Mouse (Mus musculus): ENCODE data around the gene Kcnip2. TPM values are rescaled to one million over a fixed set of nuclear protein-coding genes. Genes with fewer than 3 reads are reported as not detected.
A peak's percentile ranks its signal among the peaks of the same experiment; 100 is the strongest.

The Kcnip2 gene
- polyA plus RNA-seq, 1 experiment from 2014 or later = 2.8 TPM

- Histone ChIP-seq H3K27ac (ENCODE audit: low read depth) (no peak overlapping the region), H3K9me3 (ENCODE audit: low read depth, low read length) (no peaks in the 10 kb centered on the region), H3K4me3 (ENCODE audit: low read depth, low read length) (no peak overlapping the region), H3K27me3 (ENCODE audit: insufficient read depth, low read length) (no peaks in the 10 kb centered on the region), H3K36me3 (ENCODE audit: insufficient read depth) (no peaks in the 10 kb centered on the region), H3K4me2 (no peak overlapping the region), H3K4me1 (ENCODE audit: insufficient read depth) (0 out of 2 replicates have a peak, but pooled peaks cover 4% of the 10 kb centered on the region), H3K9ac (no peak overlapping the region)
- ATAC-seq (ENCODE audit: insufficient read depth) (no peak), DNase-seq (no peak)
- no peak for TF ChIP-seq CTCF (IDR thresholded peaks at IDR 0.05; ENCODE audit: low read depth)
- WGBS = 73% methylated on average over 4 of the region's 4 CpGs
These were observed 27.5 kb downstream of the Kcnip2 start for GRCm38 (mm10) chr19:45788337-45788736.

DNA sequence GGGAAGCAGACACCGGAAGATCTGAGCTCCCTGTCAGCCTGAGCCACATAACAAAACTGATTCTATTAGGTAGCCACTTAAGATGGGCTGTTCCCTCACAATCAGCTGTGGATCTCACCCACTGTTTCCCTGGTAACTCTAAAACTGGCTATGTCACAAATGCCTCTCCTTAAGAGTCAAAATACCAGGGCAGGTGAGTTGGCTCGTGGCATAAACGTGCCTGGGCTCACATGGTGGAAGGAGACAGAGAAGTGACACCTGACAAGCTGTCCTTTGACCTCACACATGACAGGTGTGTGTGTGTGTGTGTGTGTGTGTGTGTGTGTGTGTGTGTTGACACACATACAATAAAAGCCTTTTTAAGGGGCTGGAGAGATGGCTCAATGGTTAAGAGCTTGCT, 28.4 kb downstream of the Kcnip2 start:
- Histone ChIP-seq H3K4me2 (no peak overlapping the region), H3K4me1 (ENCODE audit: insufficient read depth) (0 out of 2 replicates have a peak, but pooled peaks cover 4% of the 10 kb centered on the region), H3K27ac (ENCODE audit: low read depth) (no peak overlapping the region), H3K27me3 (ENCODE audit: insufficient read depth, low read length) (no peaks in the 10 kb centered on the region), H3K9ac (no peak overlapping the region), H3K9me3 (ENCODE audit: low read depth, low read length) (no peaks in the 10 kb centered on the region), H3K36me3 (ENCODE audit: insufficient read depth) (no peaks in the 10 kb centered on the region), H3K4me3 (ENCODE audit: low read depth, low read length) (no peak overlapping the region)
- ATAC-seq (ENCODE audit: insufficient read depth) = no peak
- 48% methylated on average over 3 of the region's 3 CpGs for WGBS
- no peak for TF ChIP-seq CTCF (IDR thresholded peaks at IDR 0.05; ENCODE audit: low read depth)
- DNase-seq = no peak

GRCm38 (mm10) chr19:45785470-45785869, 30.4 kb downstream of the Kcnip2 start:
- ATAC-seq (ENCODE audit: insufficient read depth) = no peak
- Histone ChIP-seq H3K36me3 (ENCODE audit: insufficient read depth) (peaks cover 6% of the 10 kb centered on the region; the same call in 1 of the 2 replicates), H3K27ac (ENCODE audit: low read depth) (no peak overlapping the region), H3K4me1 (ENCODE audit: insufficient read depth) (peaks cover 7% of the 10 kb centered on the region; the same call in 1 of the 2 replicates), H3K4me2 (no peak overlapping the region), H3K27me3 (ENCODE audit: insufficient read depth, low read length) (no peaks in the 10 kb centered on the region), H3K4me3 (ENCODE audit: low read depth, low read length) (no peak overlapping the region), H3K9ac (no peak overlapping the region), H3K9me3 (ENCODE audit: low read depth, low read length) (no peaks in the 10 kb centered on the region)
- no peak for DNase-seq
- 56% methylated on average over 3 of the region's 3 CpGs for WGBS
- TF ChIP-seq CTCF (IDR thresholded peaks at IDR 0.05; ENCODE audit: low read depth) = no peak

- H3K27ac ChIP-seq (ENCODE audit: low read depth) = peak overlapping the region; percentile 79
- TF ChIP-seq CTCF (IDR thresholded peaks at IDR 0.05; ENCODE audit: low read depth) = no peak
- H3K4me1 ChIP-seq (ENCODE audit: insufficient read depth) = peaks cover 7% of the 10 kb centered on the region; the same call in 1 of the 2 replicates
- peaks cover 21% of the 10 kb centered on the region for H3K36me3 ChIP-seq (ENCODE audit: insufficient read depth)
- peak overlapping the region; percentile 97 for H3K9ac ChIP-seq
- H3K4me3 ChIP-seq (ENCODE audit: low read depth, low read length) = peak overlapping the region; percentile 100
- no peaks in the 10 kb centered on the region for H3K9me3 ChIP-seq (ENCODE audit: low read depth, low read length)
- WGBS = 28% methylated on average over 17 of the region's 17 CpGs
- H3K27me3 ChIP-seq (ENCODE audit: insufficient read depth, low read length) = no peaks in the 10 kb centered on the region
- DNase-seq (no peak), ATAC-seq (ENCODE audit: insufficient read depth) (0 out of 2 replicates have a peak, but pooled peaks have one; percentile 0)
- H3K4me2 ChIP-seq = peak overlapping the region; percentile 74
These were observed 31.8 kb downstream of the Kcnip2 start for GRCm38 (mm10) chr19:45783933-45784576.

GRCm38 (mm10) chr19:45783181-45783932, 32.5 kb downstream of the Kcnip2 start, which contains the start of gene Mgea5:
Gene Mgea5, minus strand, starts transcription at chr19:45783837.
- ATAC-seq (ENCODE audit: insufficient read depth) (peak; percentile 97), DNase-seq (peak; percentile 99)
- H3K4me2 ChIP-seq = peak within 1 kb of the TSS; percentile 74
- peaks cover 7% of the 10 kb centered on the region; the same call in 1 of the 2 replicates for H3K4me1 ChIP-seq (ENCODE audit: insufficient read depth)
- peaks cover 28% of the 10 kb centered on the region for H3K36me3 ChIP-seq (ENCODE audit: insufficient read depth)
- H3K9ac ChIP-seq = peak within 1 kb of the TSS; percentile 97
- peak within 1 kb of the TSS; percentile 100 for H3K4me3 ChIP-seq (ENCODE audit: low read depth, low read length)
- peak within 1 kb of the TSS; percentile 97 for H3K27ac ChIP-seq (ENCODE audit: low read depth)
- no peaks in the 10 kb centered on the region for H3K9me3 ChIP-seq (ENCODE audit: low read depth, low read length)
- WGBS = under 1% methylated on average over 65 of the region's 71 CpGs
- H3K27me3 ChIP-seq (ENCODE audit: insufficient read depth, low read length) = no peaks in the 10 kb centered on the region
- TF ChIP-seq CTCF (IDR thresholded peaks at IDR 0.05; ENCODE audit: low read depth) = no peak; the same call in 1 of the 2 replicates

GRCm38 (mm10) chr19:45782315-45783001, 33.4 kb downstream of the Kcnip2 start:
- no peak for TF ChIP-seq CTCF (IDR thresholded peaks at IDR 0.05; ENCODE audit: low read depth)
- Histone ChIP-seq H3K27ac (ENCODE audit: low read depth) (peak overlapping the region; percentile 97), H3K4me2 (peak overlapping the region; percentile 70), H3K4me3 (ENCODE audit: low read depth, low read length) (peak overlapping the region; percentile 100), H3K9ac (peak overlapping the region; percentile 97), H3K4me1 (ENCODE audit: insufficient read depth) (peaks cover 7% of the 10 kb centered on the region; the same call in 1 of the 2 replicates), H3K36me3 (ENCODE audit: insufficient read depth) (peaks cover 36% of the 10 kb centered on the region), H3K27me3 (ENCODE audit: insufficient read depth, low read length) (no peaks in the 10 kb centered on the region), H3K9me3 (ENCODE audit: low read depth, low read length) (no peaks in the 10 kb centered on the region)
- DNase-seq (peak; percentile 85), ATAC-seq (ENCODE audit: insufficient read depth) (peak; percentile 51)
- WGBS = under 1% methylated on average over 36 of the region's 36 CpGs

Data from lung, embryonic 14.5 days (tissue).